Mouse (Mus musculus): ENCODE data around the gene Atp5c1.

The Atp5c1 gene

DNA sequence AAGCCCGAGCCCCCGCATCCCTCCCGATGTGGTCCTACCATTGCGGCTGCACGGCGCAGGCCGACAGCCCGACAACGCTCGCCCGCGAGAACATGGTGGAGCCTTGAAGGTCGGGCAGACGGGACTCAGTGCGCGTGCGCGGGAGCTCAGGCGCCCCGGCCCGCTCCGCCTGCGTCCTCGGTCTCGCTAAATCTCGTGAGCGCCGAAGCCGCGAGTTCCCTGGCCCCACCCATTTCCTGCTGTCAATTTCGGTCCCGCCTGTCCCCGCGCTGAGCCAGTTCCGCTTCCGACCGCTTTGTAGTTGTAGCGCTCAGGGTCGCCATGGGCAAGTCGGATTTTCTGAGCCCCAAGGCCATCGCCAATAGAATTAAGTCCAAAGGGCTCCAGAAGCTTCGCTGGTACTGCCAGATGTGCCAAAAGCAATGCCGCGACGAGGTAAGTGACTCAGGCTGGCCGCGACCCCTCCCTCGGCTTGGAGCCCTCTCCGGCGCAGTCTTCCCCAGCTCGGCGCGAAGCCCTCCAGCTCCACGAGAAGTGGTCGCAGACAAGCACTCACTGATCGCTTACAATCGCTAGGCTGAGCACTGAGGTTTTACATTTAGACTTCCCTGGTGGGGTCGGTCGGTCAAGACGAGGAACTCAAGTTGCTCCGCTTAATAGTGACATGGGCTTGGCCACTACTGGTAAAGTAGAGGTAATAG, at the start of gene Atp5c1, which contains the start of gene Kin:
Atp5c1 (minus strand) TSS at position 201 of the 701 bp plus-strand sequence.
Kin (plus strand) TSS at position 284 of the 701 bp plus-strand sequence.
- peak; percentile 97 for DNase-seq

DNA sequence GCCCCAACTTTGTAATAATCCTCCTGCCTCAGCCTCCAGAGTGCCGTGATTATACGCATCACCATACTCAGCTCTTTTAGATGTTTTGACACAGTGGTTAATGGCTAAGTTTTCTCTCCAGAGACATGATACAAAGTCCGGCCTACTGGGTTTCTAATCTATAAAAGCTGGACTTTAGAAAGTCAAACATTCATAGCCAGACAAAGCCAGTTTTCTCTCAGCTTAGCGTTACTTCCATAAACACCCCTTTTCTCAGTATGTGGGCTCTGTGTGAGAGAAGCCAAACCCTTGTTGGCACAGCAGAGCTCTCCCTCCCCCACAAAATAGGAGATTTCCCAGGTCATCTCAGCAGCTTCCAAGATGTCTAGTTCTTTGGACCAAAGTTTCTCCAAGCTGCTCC, 48.3 kb upstream of the Atp5c1 start:
- DNase-seq = no peak

DNA sequence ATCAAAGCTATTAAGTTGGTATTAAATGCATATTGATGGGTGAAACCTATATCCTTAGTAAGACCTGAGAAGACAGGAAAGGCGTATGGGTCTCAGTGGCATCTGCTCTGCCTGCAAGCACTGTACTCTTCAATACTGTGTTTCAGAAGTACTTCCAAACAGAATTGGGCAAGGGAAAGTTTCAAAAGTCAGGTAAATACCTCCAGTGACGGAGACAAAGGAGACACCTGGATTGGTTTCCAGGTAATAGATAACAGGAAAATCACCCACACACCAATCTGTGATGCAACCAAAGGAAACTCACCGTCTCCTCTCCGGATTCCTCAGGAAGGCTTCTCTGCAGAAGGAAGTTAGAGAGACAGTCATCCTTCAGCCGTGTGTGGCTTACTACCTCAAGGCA, 47.2 kb upstream of the Atp5c1 start:
- DNase-seq = no peak

DNA sequence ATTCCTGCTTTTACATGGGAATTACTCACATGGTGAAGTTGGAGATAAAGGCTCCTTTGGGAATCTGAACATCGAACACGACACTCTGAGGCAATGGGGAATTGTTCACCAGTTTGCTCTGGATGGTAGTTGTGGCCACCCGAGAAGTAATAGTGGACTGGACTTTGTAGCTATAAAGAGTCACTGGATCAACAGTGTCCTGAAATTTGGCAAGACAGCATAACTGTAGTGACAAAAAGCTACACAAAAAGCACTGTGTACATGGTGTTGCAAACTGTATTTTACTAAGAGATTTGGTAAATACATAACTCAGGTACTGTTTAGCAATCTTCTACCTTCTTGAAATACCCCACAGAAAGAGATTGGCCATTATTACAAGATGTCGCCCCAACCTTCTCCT, 45.8 kb upstream of the Atp5c1 start:
- DNase-seq = no peak

DNA sequence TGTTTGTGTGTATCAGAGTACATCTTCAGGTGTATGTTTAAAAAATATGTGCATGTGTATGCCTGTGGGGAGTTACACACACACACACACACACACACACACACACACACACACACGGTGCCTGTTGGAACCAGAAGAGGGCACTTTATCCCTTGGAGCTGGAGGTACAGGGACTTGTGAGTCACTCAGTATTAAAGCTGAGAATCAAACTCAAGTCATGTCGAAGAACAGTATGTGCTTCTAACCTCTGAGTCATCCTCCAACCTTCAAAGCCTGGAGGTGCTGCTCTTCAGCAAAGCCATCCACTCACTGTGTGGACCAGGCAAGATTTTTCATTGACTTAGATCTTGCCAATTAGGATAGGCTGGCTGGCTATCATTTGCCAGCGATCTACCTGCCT, 41.5 kb upstream of the Atp5c1 start:
- DNase-seq = no peak

DNA sequence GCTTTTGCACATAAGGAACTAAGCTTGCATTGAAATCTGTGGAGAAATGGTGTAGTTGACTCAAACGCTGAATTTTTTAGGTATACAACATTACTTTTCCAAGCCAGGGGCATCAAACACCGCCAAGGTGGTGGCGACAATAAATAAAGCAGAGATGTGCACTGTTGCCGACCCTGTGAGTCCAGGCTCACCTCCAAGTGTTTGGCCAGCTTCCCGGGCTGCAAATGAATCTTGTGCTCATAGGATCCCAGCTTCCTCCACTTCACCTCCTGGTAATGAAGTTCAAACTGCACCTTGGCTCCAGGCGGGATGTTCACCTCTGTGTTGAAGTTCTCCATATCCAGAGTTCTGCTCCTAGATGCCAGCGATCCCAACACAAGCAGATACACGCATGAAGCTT, 39.0 kb upstream of the Atp5c1 start:
- DNase-seq = no peak

DNA sequence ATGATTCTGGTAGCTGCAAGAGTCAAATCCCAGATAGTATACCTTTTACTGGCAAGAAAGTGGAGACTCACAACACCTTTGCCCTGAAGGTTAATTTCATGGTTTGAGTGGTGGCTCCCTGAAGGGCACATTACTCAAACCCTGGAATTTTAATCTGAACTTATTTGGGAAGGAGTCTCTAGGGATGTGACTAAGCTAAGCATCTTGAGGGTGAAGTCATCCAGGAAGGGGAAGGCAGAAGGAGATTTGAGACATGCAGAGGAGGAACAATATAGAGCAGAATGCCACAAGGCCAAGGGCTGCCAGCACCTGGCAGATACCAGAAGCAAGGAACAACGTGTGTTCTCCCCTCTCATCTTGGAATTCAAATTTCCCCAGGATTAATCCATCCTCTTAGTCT, 38.4 kb upstream of the Atp5c1 start:
- no peak for DNase-seq

DNA sequence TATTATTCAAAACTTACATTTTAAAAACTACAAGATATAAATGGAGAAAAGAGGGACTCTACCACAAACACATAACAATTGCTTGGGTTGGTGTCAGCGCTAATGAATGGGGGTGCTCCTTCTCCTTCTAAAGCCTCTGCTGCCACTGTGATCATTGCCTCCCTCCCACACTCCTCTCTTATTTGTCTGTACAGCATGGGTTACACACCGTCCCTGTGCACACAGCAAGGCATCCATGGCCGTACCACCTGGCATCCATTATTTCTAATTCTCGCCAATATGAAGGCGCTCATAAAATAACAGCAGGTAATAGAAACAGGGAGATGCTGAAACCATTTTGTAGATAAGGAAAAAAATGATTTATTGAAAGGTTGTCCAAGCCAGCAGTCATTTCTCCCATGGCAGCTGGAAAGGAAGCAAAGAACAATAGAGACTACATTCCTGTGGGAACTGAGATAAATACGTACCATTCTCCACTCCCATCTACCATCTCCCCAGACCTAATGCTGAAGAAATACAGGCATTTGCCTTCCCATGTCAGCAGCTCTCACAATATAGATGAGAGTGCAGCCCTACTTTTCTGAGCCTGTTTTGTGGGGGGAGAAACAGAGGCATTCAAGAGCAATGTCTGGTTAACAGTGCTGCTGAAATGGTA, 28.4 kb upstream of the Atp5c1 start:
- no peak for DNase-seq

DNA sequence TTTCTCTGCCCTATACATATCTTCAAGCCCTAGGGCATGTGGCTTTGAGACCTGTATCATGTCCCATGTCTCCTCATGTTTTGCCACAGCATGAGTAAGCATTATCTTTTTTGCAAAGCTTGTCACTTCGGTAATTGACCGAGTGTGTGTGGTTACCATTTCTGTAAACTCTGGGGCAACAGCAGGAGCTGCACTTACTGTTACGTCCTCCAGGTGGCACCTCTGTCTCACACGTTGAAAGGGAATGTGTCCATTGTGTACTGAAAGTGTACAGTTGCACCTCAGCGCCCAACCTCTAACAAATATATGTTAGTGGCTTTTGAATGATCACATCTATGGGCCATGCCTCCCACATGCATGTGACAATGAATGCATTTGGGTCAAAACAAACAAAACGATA, 20.9 kb upstream of the Atp5c1 start:
- peak; percentile 35 for DNase-seq

DNA sequence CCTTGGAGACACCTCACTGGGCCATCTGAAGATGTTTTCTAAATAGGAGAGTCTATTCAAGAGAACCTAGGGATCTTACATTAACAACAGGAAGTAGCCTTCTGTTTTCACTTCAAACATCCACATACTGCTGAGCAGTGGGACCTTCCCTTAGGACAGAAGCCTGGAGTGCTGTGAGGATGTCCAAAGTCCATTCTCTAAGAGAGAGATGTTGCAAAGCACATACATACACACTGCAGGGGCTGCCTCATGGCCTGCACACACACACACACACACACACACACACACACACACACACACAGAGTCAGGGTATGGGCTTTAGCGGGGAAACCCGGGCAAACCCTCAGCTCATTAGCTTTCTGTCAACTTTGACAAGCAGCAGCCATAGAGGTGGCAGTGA, 20.2 kb upstream of the Atp5c1 start:
- no peak for DNase-seq

DNA sequence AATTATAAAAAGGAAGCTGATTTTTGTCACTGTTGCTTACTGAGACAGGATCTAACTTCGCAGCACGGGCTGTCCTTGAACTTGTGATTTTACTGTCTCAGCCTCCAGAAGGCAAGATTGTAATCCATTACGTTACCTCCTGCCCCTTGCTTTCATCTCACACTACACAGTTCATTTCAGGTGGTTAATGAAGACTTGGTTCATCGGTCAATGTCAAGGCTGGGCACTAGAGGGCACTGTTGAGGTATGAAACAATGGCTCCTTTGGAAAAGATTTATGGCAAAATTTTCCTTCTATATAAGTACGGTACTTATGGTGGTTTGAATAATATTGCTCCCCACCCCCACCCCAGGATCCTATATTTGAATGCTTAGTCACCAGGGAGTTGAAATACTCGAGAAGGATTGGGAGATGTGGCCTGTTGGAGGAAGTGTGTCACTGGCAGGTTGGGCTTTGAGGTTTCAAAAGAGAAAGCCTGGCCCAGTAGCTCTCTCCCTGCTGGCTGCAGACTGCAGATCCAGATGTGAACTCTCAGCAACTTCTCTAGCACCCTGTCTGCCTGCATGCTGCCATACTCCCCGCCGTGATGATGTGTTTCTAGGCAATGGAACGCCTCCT, 18.4 kb upstream of the Atp5c1 start:
- DNase-seq = peak; percentile 41

DNA sequence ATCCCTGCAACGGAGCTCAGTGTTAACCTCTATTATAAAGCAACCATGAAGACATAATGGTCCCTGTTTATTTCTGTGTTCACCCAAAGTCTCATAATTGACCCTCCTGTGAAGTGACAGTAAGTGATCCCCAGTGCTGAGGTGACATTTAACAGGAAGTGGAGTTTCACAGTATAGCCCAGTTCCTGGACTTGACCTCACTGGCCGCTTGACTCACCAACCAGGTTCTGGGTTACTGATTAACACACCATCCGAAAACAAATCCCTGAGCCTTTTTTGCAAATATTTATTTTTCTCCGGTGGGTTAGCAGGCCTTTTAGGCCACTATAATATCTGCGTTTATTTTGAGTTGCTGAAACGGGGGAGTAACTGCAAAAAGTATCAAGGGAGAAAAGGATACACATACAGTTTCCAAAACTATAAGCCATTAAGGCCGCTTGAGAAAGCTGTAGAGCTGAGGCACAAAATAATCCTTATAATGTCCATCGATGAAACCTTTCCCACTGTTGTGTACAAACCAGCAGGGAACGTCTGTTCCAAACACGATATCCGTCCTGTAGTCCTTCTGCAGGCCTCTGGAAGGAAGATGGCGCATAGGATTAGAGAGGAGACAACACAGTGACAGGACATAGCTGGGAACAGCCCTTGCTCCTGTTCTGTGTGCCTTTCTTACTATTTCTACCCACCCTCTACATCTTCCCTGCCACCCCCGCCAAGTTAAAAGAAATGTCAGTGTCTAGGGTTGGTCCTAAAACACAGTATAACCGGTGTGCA, 14.2 kb upstream of the Atp5c1 start:
- no peak for DNase-seq

DNA sequence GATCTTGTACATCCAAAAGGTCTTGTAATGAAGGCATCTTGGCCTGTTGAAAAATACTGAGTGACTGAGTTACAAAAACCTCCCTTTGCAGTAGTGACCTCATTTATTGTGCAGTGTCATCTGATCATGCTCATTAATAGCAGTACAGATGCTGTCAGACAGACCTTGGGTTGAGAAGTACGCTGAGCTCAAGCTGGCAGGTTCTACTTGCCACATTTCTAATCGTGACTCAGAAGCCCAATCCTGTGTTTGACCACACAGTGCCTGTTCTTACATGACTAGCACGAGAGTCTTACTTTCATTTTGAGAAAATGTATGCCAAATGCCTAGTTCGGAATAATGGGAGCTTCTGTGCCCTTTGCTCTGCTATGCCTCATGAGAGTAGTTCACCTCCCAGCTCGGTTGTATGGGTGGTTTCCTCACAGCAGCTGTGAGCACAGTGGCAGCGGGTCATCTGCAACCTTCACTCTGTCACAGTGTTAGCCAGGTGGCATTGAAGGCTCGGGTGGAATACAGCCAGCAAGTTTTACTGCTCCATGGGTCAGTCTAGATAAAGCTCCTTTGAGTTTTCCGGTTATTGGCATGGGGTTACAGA, 7.0 kb upstream of the Atp5c1 start:
- no peak for DNase-seq

DNA sequence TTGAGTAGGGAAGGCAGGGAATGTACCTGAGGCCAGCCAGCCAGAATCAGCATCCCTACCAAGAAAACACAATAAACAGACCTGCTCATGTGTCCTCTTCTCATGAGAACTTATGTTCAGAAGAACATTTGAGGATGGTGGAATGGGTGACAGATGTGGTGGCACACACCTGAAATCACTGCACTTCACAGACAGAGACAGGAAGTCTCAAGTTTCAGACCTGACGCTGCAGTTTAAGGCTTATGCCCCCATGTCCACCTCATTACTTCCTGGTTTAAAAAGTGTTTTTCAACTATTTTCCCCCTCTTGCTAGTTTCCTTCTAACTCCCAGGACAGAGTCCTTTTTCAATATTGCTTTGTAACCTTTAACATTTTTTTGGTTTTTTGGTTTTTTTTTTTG, 2.4 kb upstream of the Atp5c1 start:
- DNase-seq = no peak

DNA sequence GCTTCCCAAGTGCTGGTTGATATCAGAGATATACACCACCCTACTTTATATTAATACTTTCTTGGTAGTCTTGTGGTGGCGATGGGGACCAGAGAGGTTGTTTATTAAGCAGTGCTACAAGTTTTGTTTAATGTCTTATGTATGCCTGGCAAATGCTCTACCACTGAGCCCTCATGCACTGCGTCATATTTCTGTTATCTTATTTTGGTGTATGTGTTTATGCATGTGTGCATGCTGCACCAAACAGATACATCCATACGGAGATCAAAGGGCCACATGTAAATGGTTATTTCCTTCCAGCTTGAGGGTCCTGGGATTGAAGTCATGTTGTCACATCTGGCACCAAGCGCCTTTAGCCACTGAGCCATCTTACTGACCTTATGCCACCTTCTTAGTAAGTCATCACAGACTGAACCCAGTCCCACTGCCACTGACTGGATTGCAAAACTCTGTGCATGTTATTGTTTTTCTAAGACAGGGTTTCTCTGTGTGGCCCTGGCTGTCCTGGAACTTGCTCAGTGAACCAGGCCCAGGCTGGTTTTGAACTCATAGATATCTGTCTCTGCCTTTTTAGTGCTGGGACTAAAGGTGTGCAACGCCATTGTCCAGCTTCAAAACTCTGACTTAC, 1.3 kb upstream of the Atp5c1 start:
- DNase-seq = no peak

DNA sequence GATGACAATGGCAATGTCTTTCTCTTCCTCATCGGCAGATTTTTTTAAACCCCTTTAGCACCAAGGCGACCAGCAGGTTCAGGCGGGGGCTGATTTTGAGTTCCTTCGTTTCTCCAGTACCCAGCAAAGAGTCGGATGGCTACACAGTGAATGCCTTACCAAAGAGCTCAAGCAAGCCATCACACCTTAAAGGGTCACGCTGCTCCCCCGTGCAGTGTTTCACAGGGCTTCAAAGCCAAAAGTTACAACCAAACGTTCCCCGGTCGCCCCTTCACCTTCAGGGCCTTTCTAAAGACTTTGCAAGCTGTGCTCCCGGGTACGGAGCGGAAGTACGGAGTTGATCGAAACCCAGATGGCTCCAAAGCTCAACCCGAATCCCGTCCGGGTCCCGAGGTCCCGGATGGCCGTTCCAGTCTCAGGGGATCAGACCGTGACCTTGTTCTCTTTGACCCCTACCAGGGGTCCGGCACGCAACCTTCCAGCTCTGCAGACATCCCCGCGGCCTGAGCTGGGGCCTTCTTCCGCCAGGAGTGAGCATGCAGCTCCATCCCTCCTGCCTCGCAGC, 483 bp downstream of the Atp5c1 start:
- DNase-seq = no peak

DNA sequence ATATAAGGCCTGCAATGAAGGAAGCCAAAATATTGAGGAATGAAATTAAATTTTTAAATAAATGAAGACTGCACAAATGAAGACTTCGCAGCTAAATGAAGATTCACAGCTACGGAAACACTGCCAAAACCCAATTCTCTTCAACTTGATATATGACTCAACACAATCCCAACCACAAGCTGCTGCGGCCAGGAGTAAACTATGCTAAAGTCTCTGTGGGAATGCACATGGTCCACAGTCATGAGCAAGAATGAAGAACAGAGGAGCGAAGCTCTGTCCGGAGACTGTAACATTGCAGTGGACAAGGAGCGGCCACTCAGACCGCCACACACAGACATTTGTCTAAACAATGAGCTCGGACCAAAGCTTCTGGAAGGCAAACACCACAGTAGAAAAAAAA, 3.6 kb downstream of the Atp5c1 start:
- DNase-seq = no peak

DNA sequence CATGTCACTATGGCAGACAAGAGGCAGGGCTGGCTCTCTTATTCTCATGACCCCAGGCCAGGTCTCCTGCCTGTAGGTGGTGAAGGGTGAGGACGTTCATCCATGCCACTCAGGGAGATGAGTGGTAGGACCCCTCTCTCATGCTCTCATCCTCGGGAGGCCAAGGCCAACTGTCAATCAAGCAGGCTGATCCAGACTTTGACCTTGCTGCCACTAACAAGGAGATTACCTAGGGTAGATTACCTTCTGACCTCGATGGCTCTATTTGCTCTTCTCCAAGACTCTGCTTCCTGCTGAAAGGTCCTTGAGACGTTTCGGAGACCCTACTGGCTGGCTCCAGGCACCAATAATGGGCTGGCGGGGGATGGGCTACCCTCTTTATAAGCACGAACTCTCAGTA, 5.8 kb downstream of the Atp5c1 start:
- no peak for DNase-seq

DNA sequence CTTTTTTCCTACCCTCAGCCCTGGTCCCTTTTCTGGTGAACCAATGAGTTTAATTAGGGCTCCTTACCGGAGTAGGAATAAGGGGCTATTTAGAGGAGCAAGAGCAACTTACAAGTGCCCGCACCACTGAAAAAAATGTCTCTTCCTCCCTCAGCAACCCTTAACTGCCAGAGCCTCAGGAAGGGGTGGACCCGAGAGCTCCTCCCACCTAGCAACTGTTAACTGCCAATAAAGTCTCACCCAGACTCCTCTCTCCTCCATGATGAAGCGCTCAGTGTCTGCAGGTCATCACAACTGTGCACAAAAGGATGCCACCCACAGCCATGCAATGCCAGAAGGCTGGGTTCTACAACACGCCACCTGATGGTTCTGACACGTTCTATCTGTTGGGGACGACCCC, 8.6 kb downstream of the Atp5c1 start:
- no peak for DNase-seq

DNA sequence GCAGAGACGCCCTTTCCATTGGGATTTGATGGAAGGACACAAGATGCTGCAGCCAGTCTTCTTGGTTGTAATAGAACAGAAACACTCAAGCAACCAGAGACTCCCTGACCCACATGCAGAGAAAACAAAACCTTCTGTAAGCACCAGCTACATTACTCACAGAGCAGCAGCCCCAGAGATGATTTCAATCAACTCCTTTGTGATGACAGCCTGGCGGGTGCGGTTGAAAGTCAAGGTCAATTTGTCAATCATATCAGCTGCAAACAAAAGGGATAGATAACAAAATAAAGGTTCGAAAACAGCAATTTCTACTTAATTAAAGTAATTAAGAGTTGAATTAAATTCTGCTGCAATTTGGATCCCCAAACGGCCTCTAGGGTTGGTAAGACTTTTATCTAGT, 21.5 kb downstream of the Atp5c1 start:
- no peak for DNase-seq

DNA sequence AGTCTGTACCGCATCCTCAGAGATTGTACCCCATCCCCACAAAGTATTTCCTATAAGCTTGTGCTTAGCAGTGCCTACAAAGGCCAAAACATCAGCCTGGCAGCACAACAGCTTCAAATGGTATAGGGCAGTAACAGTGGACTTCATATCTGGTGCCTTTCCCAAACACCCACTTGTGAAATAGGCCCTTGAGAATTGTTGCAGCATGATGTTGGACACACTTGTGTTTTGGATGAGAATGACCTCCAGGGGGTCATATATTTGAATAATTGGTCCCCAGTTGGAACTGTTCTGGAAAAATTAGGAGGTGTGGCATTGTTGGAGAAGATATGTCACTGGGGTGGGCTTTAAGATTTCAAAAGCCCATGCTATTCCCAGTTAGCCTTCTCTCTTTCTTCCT, 28.3 kb downstream of the Atp5c1 start:
- DNase-seq = no peak

DNA sequence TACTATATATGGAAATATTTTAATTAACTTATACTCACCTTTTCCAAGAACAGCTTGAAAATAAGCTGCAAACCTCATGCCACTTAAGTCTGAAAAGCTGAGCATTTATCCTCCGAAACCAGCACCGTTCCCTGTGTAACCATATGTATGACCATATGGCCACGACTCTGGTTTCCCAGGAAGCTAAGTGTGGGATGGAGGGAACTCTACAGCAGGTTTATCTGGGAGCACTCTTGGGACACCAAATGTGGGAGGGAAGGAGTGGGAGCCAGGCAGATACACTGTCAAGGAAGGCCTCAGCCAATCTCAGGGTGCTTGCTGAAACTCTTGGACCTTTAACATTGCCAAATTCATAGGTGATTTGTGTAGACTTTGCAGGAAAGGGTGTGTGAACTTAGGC, 29.4 kb downstream of the Atp5c1 start:
- no peak for DNase-seq

Data from thymus, postnatal 25 days (tissue).